Mouse (Mus musculus): ENCODE data around the gene Pdia4. TPM values are rescaled to one million over a fixed set of nuclear protein-coding genes. Genes with fewer than 3 reads are reported as not detected.
"Not testable (repeated sequence)": the region's sequence is repeated elsewhere in the genome, so short reads cannot be mapped to it uniquely, and the experiment has no call there.

Gene Pdia4
- polyA plus RNA-seq, 1 experiment = 47.8 TPM

DNA sequence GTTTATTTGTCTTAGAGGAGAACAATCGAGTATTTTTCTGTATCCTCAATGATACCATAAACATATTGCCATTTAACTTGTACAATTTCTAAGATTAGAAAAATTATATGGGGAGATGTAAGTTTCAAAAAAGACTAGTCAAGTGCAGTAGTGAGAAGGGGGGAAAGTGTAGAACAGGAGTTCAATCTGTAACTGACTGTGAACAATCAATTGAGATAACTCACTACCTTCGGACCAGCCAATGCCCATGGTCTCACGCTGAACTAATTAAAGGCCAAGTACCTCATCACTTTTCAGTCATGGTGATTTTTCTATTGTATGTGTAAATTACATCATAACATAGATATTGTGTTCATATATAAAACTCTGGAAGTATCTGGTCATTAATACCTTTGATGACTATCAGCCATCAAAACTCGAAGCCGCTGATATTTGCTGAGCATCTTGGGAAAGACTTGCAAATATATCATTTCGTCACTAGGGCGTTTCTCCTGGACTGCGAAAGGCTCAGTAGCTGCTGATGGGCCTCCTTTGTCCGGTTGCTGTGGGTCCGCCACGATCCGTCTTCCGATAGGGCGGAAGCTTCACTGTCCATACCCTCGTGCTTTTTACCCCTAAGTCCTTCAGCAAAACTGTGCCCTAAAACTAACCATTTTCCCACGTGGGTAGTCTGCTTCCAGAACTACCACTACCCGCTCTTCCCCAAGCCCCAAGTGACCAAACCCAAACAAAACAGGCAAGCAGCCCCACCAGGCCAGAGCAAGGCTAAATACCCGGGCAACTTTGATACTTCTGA, 25.1 kb downstream of the Pdia4 start:
- peak; percentile 91 for TF ChIP-seq POLR2A (IDR thresholded peaks at IDR 0.05; ENCODE audit: low read depth, low read length)
- no peak for TF ChIP-seq CTCF (IDR thresholded peaks at IDR 0.05; ENCODE audit: extremely low read depth, insufficient read depth, insufficient read length, insufficient replicate concordance)
- Histone ChIP-seq H3K4me3 (ENCODE audit: extremely low read depth, insufficient read depth, insufficient read length) (peak overlapping the region; percentile 64), H3K27me3 (ENCODE audit: control insufficient read depth, insufficient read depth, low read length) (no peaks in the 10 kb centered on the region), H3K27ac (ENCODE audit: insufficient read depth, low read length) (peak overlapping the region; percentile 87), H3K36me3 (ENCODE audit: control insufficient read depth, insufficient read depth, low read length) (no peaks in the 10 kb centered on the region), H3K4me1 (ENCODE audit: control insufficient read depth, insufficient read depth, insufficient read length) (peaks cover 4% of the 10 kb centered on the region; the same call in 1 of the 2 replicates)
- DNase-seq (ENCODE audit: low read depth in 1 of 2, low spot score in 2 of 2) = peak; percentile 69 to 80
- 2% methylated on average over 18 of the region's 18 CpGs for WGBS

DNA sequence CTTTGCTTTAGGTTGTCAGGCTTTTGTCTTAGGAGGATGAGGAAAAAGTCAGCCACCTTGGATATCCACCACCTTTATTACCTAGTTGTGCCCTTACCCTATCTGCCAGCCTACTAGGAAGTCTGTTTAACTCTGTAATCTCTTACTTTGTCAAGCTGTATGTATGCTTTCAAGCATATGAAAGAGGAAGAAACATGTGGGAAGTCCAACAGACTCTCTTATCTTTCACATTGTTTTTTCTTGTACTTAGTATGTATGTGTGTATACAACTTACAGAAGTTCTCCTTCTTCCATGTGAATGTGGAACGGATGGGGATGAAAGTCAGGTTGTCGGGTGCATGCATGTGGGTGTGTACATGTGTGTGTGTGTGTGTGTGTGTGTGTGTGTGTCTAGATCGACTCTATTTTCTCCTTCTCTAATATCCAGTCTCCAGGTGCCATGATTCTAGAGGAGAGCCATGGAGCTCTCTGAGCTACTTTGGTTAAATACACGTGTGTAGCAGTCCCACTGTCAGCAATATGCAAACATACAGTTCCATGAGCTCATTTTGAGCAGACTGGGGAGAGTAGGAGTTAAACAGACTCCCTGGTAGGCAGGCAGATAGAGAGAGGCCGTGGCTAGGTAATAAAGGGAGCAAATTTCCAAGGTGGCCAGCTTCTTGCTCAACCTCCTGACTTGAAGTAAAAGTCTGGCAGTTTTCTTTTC, 28.4 kb downstream of the Pdia4 start:
- TF ChIP-seq POLR2A (IDR thresholded peaks at IDR 0.05; ENCODE audit: low read depth, low read length) (no peak), CTCF (IDR thresholded peaks at IDR 0.05; ENCODE audit: extremely low read depth, insufficient read depth, insufficient read length, insufficient replicate concordance) (no peak)
- Histone ChIP-seq H3K27me3 (ENCODE audit: control insufficient read depth, insufficient read depth, low read length) (no peaks in the 10 kb centered on the region), H3K27ac (ENCODE audit: insufficient read depth, low read length) (no peak overlapping the region), H3K4me1 (ENCODE audit: control insufficient read depth, insufficient read depth, insufficient read length) (peaks cover 4% of the 10 kb centered on the region; the same call in 1 of the 2 replicates), H3K36me3 (ENCODE audit: control insufficient read depth, insufficient read depth, low read length) (no peaks in the 10 kb centered on the region), H3K4me3 (ENCODE audit: extremely low read depth, insufficient read depth, insufficient read length) (no peak overlapping the region)
- no peak for DNase-seq (ENCODE audit: low read depth in 1 of 2, low spot score in 2 of 2)
- WGBS = 76% methylated on average over 5 of the region's 5 CpGs

DNA sequence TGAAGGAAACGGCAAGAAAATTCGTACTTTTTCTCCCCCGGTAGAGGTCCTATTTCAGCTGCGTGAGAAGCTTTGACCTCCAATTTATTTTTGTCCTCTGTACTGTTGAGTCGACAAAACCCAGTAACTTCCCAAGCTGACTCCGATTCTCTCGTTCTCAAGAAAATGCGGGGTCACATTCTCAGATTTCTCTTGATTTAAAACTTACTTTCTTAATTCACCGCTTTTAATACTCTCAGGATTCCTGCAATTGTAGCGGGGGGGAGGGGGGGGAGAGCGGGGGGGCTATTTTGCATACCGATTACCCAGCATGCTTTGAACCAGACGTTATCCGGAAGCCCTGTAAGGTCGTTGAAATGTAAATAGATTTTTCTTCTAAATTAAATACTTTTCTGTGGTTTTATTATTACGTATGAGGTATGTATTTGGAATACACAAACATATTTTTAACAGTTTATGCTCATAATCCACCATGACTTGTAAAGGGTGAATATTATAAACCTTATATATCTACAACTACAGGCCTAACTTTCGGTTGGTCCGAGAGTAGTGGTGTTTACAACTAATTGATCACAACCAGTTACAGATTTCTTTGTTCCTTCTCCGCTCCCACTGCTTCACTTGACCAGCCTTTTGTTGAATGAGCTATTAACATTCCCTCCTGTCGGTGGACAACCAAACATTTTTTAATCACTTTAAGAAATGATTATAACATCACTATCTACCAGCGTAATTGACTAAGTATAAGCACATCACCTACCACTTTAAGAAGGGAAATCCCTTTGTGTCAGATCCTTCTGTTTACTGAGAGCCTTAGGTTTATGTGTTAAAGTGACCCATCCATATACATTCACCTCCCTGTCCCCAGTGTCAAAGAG, 31.9 kb downstream of the Pdia4 start:
- Histone ChIP-seq H3K4me3 (ENCODE audit: extremely low read depth, insufficient read depth, insufficient read length) (peak overlapping the region; percentile 86), H3K36me3 (ENCODE audit: control insufficient read depth, insufficient read depth, low read length) (no peaks in the 10 kb centered on the region), H3K27ac (ENCODE audit: insufficient read depth, low read length) (peak overlapping the region; percentile 89), H3K4me1 (ENCODE audit: control insufficient read depth, insufficient read depth, insufficient read length) (no peaks in the 10 kb centered on the region; the same call in 1 of the 2 replicates), H3K27me3 (ENCODE audit: control insufficient read depth, insufficient read depth, low read length) (no peaks in the 10 kb centered on the region)
- TF ChIP-seq POLR2A (IDR thresholded peaks at IDR 0.05; ENCODE audit: low read depth, low read length) (no peak), CTCF (IDR thresholded peaks at IDR 0.05; ENCODE audit: extremely low read depth, insufficient read depth, insufficient read length, insufficient replicate concordance) (no peak)
- WGBS = under 1% methylated on average over 21 of the region's 21 CpGs
- peak in 1 of 2 experiments; percentile 75 for DNase-seq (ENCODE audit: low read depth in 1 of 2, low spot score in 2 of 2)

DNA sequence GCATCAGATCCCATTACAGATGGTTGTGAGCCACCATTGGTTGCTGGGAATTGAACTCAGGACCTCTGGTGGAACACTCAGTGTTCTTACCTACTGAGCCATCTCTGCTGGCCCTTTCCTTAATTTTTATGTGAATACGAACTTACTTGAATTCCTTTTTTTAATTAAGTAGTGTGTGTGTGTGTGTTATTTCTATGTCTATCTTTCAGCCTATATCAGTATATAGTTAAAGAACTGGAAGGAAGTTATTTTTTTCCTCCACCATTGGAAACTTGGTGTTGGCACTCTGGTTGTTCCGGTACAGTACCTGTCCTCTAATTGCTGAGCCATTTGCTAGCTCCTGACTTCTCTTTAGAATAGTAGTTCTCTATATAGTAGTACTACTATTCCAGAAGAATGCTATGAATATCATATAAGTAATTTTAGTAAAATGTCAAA, 32.6 kb downstream of the Pdia4 start:
- DNase-seq (ENCODE audit: low read depth in 1 of 2, low spot score in 2 of 2) = no peak
- H3K4me3 ChIP-seq (ENCODE audit: extremely low read depth, insufficient read depth, insufficient read length) = peak overlapping the region; percentile 86
- no peaks in the 10 kb centered on the region; the same call in 1 of the 2 replicates for H3K4me1 ChIP-seq (ENCODE audit: control insufficient read depth, insufficient read depth, insufficient read length)
- no peak overlapping the region for H3K27ac ChIP-seq (ENCODE audit: insufficient read depth, low read length)
- TF ChIP-seq CTCF (IDR thresholded peaks at IDR 0.05; ENCODE audit: extremely low read depth, insufficient read depth, insufficient read length, insufficient replicate concordance) (no peak), POLR2A (IDR thresholded peaks at IDR 0.05; ENCODE audit: low read depth, low read length) (no peak)
- WGBS = 1% methylated on average over 2 of the region's 2 CpGs
- no peaks in the 10 kb centered on the region for H3K36me3 ChIP-seq (ENCODE audit: control insufficient read depth, insufficient read depth, low read length)
- H3K27me3 ChIP-seq (ENCODE audit: control insufficient read depth, insufficient read depth, low read length) = no peaks in the 10 kb centered on the region

DNA sequence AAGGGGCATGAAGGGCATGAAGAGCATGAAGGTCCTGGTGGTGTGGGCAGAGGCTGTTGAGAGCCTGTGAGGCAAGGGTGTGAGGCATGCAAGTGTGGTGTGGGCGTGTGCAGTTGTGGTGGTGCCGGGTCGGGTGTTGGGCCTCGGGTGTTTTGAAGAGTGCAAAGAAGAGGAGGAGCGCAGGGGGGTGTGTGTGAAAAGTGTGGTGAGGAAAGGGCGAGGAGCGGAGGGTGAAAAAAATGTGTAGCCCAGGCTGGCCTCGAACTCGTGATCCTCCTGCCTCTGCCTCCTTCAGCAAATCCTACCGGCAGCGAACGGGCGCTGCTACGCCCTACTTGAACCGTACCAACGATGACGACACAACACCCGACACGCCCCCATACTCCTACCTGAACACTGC, 41.5 kb downstream of the Pdia4 start:
- not testable (repeated sequence) for H3K27me3 ChIP-seq (ENCODE audit: control insufficient read depth, insufficient read depth, low read length); H3K4me3 ChIP-seq (ENCODE audit: extremely low read depth, insufficient read depth, insufficient read length); H3K4me1 ChIP-seq (ENCODE audit: control insufficient read depth, insufficient read depth, insufficient read length); H3K27ac ChIP-seq (ENCODE audit: insufficient read depth, low read length); H3K36me3 ChIP-seq (ENCODE audit: control insufficient read depth, insufficient read depth, low read length); DNase-seq (ENCODE audit: low read depth in 1 of 2, low spot score in 2 of 2)
- WGBS = 55% methylated on average over 9 of the region's 19 CpGs

DNA sequence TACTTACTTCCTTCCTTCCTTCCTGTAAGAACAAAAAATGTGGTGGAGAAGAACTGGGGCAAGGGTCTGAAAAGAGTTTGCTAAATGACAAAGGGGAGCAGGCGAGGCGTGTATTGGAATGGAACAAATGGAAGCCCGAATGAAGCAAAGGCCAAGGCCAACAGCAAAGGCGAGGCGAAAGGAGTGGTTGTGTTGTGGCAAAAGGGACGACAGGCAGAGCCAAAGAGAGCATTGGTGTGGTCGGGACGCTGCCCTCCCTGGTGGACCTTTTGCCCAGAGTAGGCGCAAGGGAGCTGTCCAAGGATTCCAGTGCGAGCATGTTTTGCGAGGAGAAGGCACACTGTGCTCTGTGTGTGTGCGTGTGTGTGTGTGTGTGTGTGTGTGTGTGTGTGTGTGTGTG, 42.1 kb downstream of the Pdia4 start:
- not testable (repeated sequence) for DNase-seq (ENCODE audit: low read depth in 1 of 2, low spot score in 2 of 2); H3K27me3 ChIP-seq (ENCODE audit: control insufficient read depth, insufficient read depth, low read length); H3K4me1 ChIP-seq (ENCODE audit: control insufficient read depth, insufficient read depth, insufficient read length); H3K36me3 ChIP-seq (ENCODE audit: control insufficient read depth, insufficient read depth, low read length); H3K27ac ChIP-seq (ENCODE audit: insufficient read depth, low read length); H3K4me3 ChIP-seq (ENCODE audit: extremely low read depth, insufficient read depth, insufficient read length)
- 92% methylated on average over 12 of the region's 12 CpGs for WGBS

DNA sequence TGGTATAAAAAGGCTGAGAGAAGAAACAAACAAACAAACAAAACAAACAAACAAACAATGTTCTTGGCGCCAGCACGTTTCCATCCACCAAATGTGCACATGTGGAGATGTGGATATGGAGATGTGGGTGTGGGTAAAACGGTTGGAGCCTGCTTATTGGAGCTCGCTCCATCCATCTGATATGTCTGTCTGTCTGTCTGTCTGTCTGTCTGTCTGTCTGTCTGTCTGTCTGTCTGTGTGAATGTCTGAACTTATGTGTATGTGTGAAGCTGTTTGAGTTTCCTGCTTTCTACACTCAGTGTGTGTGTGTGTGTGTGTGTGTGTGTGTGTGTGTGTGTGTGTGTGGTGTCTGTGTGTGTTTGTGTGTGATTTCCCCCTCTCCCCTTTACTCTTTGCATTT, 43.4 kb downstream of the Pdia4 start:
- not testable (repeated sequence) for DNase-seq (ENCODE audit: low read depth in 1 of 2, low spot score in 2 of 2); H3K36me3 ChIP-seq (ENCODE audit: control insufficient read depth, insufficient read depth, low read length); H3K27me3 ChIP-seq (ENCODE audit: control insufficient read depth, insufficient read depth, low read length); H3K27ac ChIP-seq (ENCODE audit: insufficient read depth, low read length); H3K4me3 ChIP-seq (ENCODE audit: extremely low read depth, insufficient read depth, insufficient read length); H3K4me1 ChIP-seq (ENCODE audit: control insufficient read depth, insufficient read depth, insufficient read length)
- 82% methylated on average over 4 of the region's 4 CpGs for WGBS

DNA sequence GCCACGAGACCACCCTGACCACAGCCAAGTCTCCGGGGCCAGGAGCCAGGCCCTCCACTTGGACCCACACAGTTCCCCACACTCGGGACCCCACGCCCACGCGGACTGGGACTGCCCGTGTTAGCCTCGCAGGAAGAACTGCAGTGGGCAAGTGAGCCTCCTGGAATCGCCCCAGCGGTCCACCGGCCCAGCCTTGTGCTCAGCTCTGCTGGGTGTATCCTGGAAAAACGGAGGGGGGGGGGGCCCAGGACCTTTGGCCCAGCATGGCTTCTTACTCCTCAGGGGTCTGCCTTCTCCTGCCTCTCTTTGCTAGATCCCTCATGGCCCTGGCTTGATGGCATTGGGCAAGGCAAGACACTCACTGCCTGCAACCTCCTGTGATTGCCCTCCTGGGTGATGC, 44.7 kb downstream of the Pdia4 start:
- not testable (repeated sequence) for H3K4me3 ChIP-seq (ENCODE audit: extremely low read depth, insufficient read depth, insufficient read length); H3K27me3 ChIP-seq (ENCODE audit: control insufficient read depth, insufficient read depth, low read length)

DNA sequence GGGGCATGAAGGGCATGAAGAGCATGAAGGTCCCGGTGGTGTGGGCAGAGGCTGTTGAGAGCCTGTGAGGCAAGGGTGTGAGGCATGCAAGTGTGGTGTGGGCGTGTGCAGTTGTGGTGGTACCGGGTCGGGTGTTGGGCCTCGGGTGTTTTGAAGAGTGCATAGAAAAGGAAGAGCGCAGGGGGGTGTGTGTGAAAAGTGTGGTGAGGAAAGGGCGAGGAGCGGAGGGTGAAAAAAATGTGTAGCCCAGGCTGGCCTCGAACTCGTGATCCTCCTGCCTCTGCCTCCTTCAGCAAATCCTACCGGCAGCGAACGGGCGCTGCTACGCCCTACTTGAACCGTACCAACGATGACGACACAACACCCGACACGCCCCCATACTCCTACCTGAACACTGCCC, 45.9 kb downstream of the Pdia4 start:
- 49% methylated on average over 9 of the region's 20 CpGs for WGBS
- not testable (repeated sequence) for H3K27ac ChIP-seq (ENCODE audit: insufficient read depth, low read length); H3K4me3 ChIP-seq (ENCODE audit: extremely low read depth, insufficient read depth, insufficient read length); DNase-seq (ENCODE audit: low read depth in 1 of 2, low spot score in 2 of 2); H3K27me3 ChIP-seq (ENCODE audit: control insufficient read depth, insufficient read depth, low read length); H3K36me3 ChIP-seq (ENCODE audit: control insufficient read depth, insufficient read depth, low read length); H3K4me1 ChIP-seq (ENCODE audit: control insufficient read depth, insufficient read depth, insufficient read length)

More for the DNA sequence above, 44.7 kb downstream of the Pdia4 start:
- H3K4me1 ChIP-seq (ENCODE audit: control insufficient read depth, insufficient read depth, insufficient read length); DNase-seq (ENCODE audit: low read depth in 1 of 2, low spot score in 2 of 2); H3K36me3 ChIP-seq (ENCODE audit: control insufficient read depth, insufficient read depth, low read length); H3K27ac ChIP-seq (ENCODE audit: insufficient read depth, low read length): not testable (repeated sequence)
- WGBS = 83% methylated on average over 2 of the region's 12 CpGs

Measured in spleen, adult 2 months (tissue).